Mouse (Mus musculus) neutrophil, adult 5-6 weeks (primary cell): Measurements from ENCODE around the gene Kifap3. TPM values are rescaled to one million over a fixed set of nuclear protein-coding genes. Genes with fewer than 3 reads are reported as not detected.

ENCODE experiments used
- ATAC-seq: fragments of 151-379, 151-347 bp; 2 replicates; pipeline ENCODE4 v1.8.0; 2017; ENCODE audit warnings: mild to moderate bottlenecking, moderate TSS enrichment; ENCODE audit not compliant: insufficient number of reproducible peaks, poor library complexity, low FRiP score, severe bottlenecking; ENCODE audit errors: extremely low read depth
- total RNA-seq: library from RNA; stranded (forward); fragments of 200-1000 nt; gene quantifications from 2 replicates; pipeline ENCODE4 v1.2.3, GENCODE M21; 2017

Gene Kifap3
- total RNA-seq, 1 experiment from 2014 or later: 2.1 TPM

- no peak for ATAC-seq
These were observed 110.2 kb downstream of the Kifap3 start for GRCm38 (mm10) chr1:163889629-163890028.

- ATAC-seq: no peak
These were observed 113.9 kb downstream of the Kifap3 start for GRCm38 (mm10) chr1:163893294-163893693.

- ATAC-seq: no peak
These were observed 114.6 kb downstream of the Kifap3 start for GRCm38 (mm10) chr1:163893774-163894527.

- no peak for ATAC-seq
These were observed 118.9 kb downstream of the Kifap3 start for GRCm38 (mm10) chr1:163898291-163898764.

GRCm38 (mm10) chr1:163899575-163899974, 120.2 kb downstream of the Kifap3 start:
- no peak for ATAC-seq

- no peak for ATAC-seq
These were observed 120.8 kb downstream of the Kifap3 start for GRCm38 (mm10) chr1:163900168-163900567.

- ATAC-seq: no peak
These were observed 124.0 kb downstream of the Kifap3 start for GRCm38 (mm10) chr1:163903411-163903810.

GRCm38 (mm10) chr1:163907007-163907811, 127.8 kb downstream of the Kifap3 start:
- ATAC-seq: no peak

GRCm38 (mm10) chr1:163908389-163908788, 129.0 kb downstream of the Kifap3 start:
- ATAC-seq: no peak

- ATAC-seq: peak; percentile 44; the same call in 1 of the 2 replicates
These were observed 131.0 kb downstream of the Kifap3 start for GRCm38 (mm10) chr1:163910343-163910742.

- no peak for ATAC-seq
These were observed 131.4 kb downstream of the Kifap3 start for GRCm38 (mm10) chr1:163910785-163911184.

- ATAC-seq: no peak
These were observed 132.6 kb downstream of the Kifap3 start for GRCm38 (mm10) chr1:163911981-163912380.

- ATAC-seq: no peak
These were observed 138.2 kb downstream of the Kifap3 start for GRCm38 (mm10) chr1:163917349-163918160.

GRCm38 (mm10) chr1:163924093-163924492, 144.7 kb downstream of the Kifap3 start:
- ATAC-seq: no peak

- no peak for ATAC-seq
These were observed 149.5 kb downstream of the Kifap3 start, which contains the start of gene Scyl3 for GRCm38 (mm10) chr1:163928846-163929245. TSS of gene Scyl3 (plus strand) at chr1:163929100.

GRCm38 (mm10) chr1:163929636-163930457, 150.5 kb downstream of the Kifap3 start:
- peak; percentile 81 for ATAC-seq

GRCm38 (mm10) chr1:163930458-163930794, 151.0 kb downstream of the Kifap3 start:
- ATAC-seq: peak; percentile 8; the same call in 1 of the 2 replicates

GRCm38 (mm10) chr1:163931801-163932200, 152.4 kb downstream of the Kifap3 start:
- ATAC-seq: no peak
